Mouse (Mus musculus): ENCODE measurements around the gene Bbs12.

The Bbs12 gene

GRCm38 (mm10) chr3:37326627-37327026, 14.3 kb downstream of the Bbs12 start:
- DNase-seq (ENCODE audit: low read depth, low spot score): no peak

- no peak for DNase-seq (ENCODE audit: low read depth, low spot score)
Observed at GRCm38 (mm10) chr3:37328489-37328888, 16.1 kb downstream of the Bbs12 start.

- DNase-seq (ENCODE audit: low read depth, low spot score): no peak
Observed at GRCm38 (mm10) chr3:37329963-37330362, 17.6 kb downstream of the Bbs12 start.

- peak; percentile 7 for DNase-seq (ENCODE audit: low read depth, low spot score)
Observed at GRCm38 (mm10) chr3:37331999-37332449, 19.7 kb downstream of the Bbs12 start.

GRCm38 (mm10) chr3:37334053-37334452, 21.7 kb downstream of the Bbs12 start:
- DNase-seq (ENCODE audit: low read depth, low spot score): no peak

GRCm38 (mm10) chr3:37341110-37341509, 28.8 kb downstream of the Bbs12 start:
- peak; percentile 78 for DNase-seq (ENCODE audit: low read depth, low spot score)

- DNase-seq (ENCODE audit: low read depth, low spot score): no peak
Observed at GRCm38 (mm10) chr3:37342811-37343210, 30.5 kb downstream of the Bbs12 start.

GRCm38 (mm10) chr3:37347671-37348070, 35.3 kb downstream of the Bbs12 start:
- DNase-seq (ENCODE audit: low read depth, low spot score): peak; percentile 51

GRCm38 (mm10) chr3:37348221-37349165, 36.1 kb downstream of the Bbs12 start, which contains the start of gene Fgf2:
Gene Fgf2, plus strand, starts transcription at chr3:37348346.
- peak; percentile 23 for DNase-seq (ENCODE audit: low read depth, low spot score)

- peak; percentile 35 for DNase-seq (ENCODE audit: low read depth, low spot score)
Observed at GRCm38 (mm10) chr3:37349166-37349548, 36.8 kb downstream of the Bbs12 start.

GRCm38 (mm10) chr3:37350386-37350785, 38.0 kb downstream of the Bbs12 start:
- no peak for DNase-seq (ENCODE audit: low read depth, low spot score)

GRCm38 (mm10) chr3:37353951-37354481, 41.7 kb downstream of the Bbs12 start:
- no peak for DNase-seq (ENCODE audit: low read depth, low spot score)

GRCm38 (mm10) chr3:37354737-37355136, 42.4 kb downstream of the Bbs12 start:
- DNase-seq (ENCODE audit: low read depth, low spot score): no peak

GRCm38 (mm10) chr3:37360729-37361128, 48.4 kb downstream of the Bbs12 start:
- no peak for DNase-seq (ENCODE audit: low read depth, low spot score)

GRCm38 (mm10) chr3:37365144-37365543, 52.8 kb downstream of the Bbs12 start:
- no peak for DNase-seq (ENCODE audit: low read depth, low spot score)

GRCm38 (mm10) chr3:37365976-37366375, 53.6 kb downstream of the Bbs12 start:
- no peak for DNase-seq (ENCODE audit: low read depth, low spot score)

- no peak for DNase-seq (ENCODE audit: low read depth, low spot score)
Observed at GRCm38 (mm10) chr3:37366381-37367053, 54.2 kb downstream of the Bbs12 start.

- no peak for DNase-seq (ENCODE audit: low read depth, low spot score)
Observed at GRCm38 (mm10) chr3:37370407-37370806, 58.1 kb downstream of the Bbs12 start.
